Mouse (Mus musculus) lung, adult 2 months (tissue): ENCODE measurements around the gene Brinp2.

Experiments
- CTCF ChIP-seq: fragments of 200-500 bp; IDR thresholded peaks from 2 replicates; pipeline ENCODE4 v1.5.1; 2011; ENCODE audit warnings: mild to moderate bottlenecking, low read length, control low read depth; ENCODE audit not compliant: insufficient read depth
- POLR2A ChIP-seq: fragments of 200-500 bp; IDR thresholded peaks from 2 replicates; pipeline ENCODE4 v1.6.1; 2011; ENCODE audit warnings: low read depth, mild to moderate bottlenecking, control low read depth, low read length, borderline replicate concordance; ENCODE audit errors: extremely low read depth

DNA sequence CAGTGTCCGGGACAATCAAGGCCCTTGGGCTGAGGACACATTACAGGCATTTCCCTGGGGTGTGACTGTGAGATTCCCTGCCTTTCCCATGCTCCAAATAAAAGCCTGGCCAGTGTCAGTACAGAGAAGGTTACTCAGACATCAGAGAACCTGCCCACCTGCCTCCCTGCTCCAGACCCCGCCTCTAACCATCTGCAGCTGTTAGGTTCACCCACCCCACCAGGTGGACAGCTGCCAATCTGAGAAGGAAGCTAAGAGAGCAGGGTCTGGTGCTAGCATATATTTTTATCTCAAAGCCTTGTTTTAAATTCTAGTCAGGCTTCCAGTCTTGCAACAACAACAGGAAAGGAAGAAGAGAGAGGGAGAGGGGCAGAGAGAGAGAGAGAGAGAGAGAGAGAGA, 128.9 kb downstream of the Brinp2 start:
- TF ChIP-seq CTCF (no peak), POLR2A (no peak)
